Mouse (Mus musculus) myocyte (in vitro differentiated cells): Measurements from ENCODE around the gene Gsg1.

ENCODE experiments used
- CEBPB ChIP-seq: IDR thresholded peaks from 2 replicates; pipeline ENCODE4 v1.6.1; 2011; ENCODE audit warnings: mild to moderate bottlenecking, moderate library complexity; ENCODE audit not compliant: poor library complexity, insufficient read depth, severe bottlenecking
- E2F4 ChIP-seq: IDR thresholded peaks from one replicate; pipeline ENCODE4 v1.6.1; 2011; ENCODE audit warnings: mild to moderate bottlenecking, control low read depth, moderate library complexity; ENCODE audit not compliant: insufficient read depth
- MAX ChIP-seq: IDR thresholded peaks from one replicate; pipeline ENCODE4 v1.6.1; 2011; ENCODE audit warnings: low read depth, mild to moderate bottlenecking, control low read depth
- MYOD1 ChIP-seq, 3 experiments: IDR thresholded peaks; one replicate each; pipeline ENCODE4 v1.6.1; 2011; ENCODE audit warnings: control low read depth in 2 of 3, low read depth in 2 of 3, mild to moderate bottlenecking in 2 of 3, moderate library complexity in 1 of 3; ENCODE audit not compliant: insufficient read length in 2 of 3, control insufficient read depth in 1 of 3
- POLR2A ChIP-seq: IDR thresholded peaks from one replicate; pipeline ENCODE4 v1.6.1; 2011; ENCODE audit warnings: low read depth, mild to moderate bottlenecking, control low read depth, moderate library complexity; ENCODE audit not compliant: insufficient read length
- POLR2AphosphoS2 ChIP-seq: IDR thresholded peaks from one replicate; pipeline ENCODE4 v1.6.1; 2011; ENCODE audit warnings: low read depth, control low read depth; ENCODE audit not compliant: insufficient read length
- SRF ChIP-seq: IDR thresholded peaks from one replicate; pipeline ENCODE4 v1.6.1; 2011; ENCODE audit warnings: low read depth; ENCODE audit not compliant: control insufficient read depth, insufficient read length
- TCF12 ChIP-seq: IDR thresholded peaks from one replicate; pipeline ENCODE4 v1.6.1; 2011; ENCODE audit warnings: mild to moderate bottlenecking, control low read depth; ENCODE audit not compliant: poor library complexity, insufficient read depth, severe bottlenecking
- USF1 ChIP-seq: IDR thresholded peaks from one replicate; pipeline ENCODE4 v1.6.1; 2011; ENCODE audit warnings: low read depth, mild to moderate bottlenecking, control low read depth, moderate library complexity

GRCm38 (mm10) chr6:135238211-135238610, 15.9 kb downstream of the Gsg1 start:
- TF ChIP-seq POLR2A (no peak), POLR2AphosphoS2 (no peak), E2F4 (no peak), MYOD1 (IDR thresholded peaks at IDR 0.05; ENCODE audit: control insufficient read depth in 1 of 3, insufficient read length in 2 of 3, low read depth in 2 of 3) (no peak), TCF12 (no peak), SRF (no peak), CEBPB (no peak), USF1 (no peak), MAX (no peak)
